Mouse (Mus musculus): ENCODE data around the gene Pcsk7. TPM values are rescaled to one million over a fixed set of nuclear protein-coding genes. Genes with fewer than 3 reads are reported as not detected.

Gene Pcsk7
- polyA plus RNA-seq, 1 experiment from 2014 or later: 23.9 TPM

DNA sequence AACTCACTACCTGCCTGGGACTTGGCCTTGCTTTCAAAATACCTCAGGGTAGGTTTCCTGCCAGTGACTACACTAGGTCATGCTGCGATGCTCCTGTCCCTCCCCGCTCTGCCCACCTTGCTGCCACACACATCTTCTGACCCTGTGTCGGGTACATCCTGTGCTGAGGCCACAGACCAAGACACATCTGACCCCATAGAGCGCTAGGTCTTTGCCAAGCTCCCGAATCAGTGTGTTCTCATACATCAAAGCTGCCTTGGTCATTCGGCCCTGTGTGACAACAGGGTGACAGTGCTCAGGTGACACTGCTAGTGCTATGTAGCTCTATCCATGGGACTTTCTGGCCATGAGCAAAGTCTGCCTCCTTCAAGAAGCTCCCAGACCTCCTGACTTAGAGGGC is 33.5 kb downstream of the Pcsk7 start:
- H3K36me3 ChIP-seq: peaks cover 69% of the 10 kb centered on the region
- peaks cover 14% of the 10 kb centered on the region for H3K27me3 ChIP-seq
- no peak overlapping the region for H3K9ac ChIP-seq (replicated peaks)
- H3K4me1 ChIP-seq (replicated peaks): peaks cover 13% of the 10 kb centered on the region
- H3K4me2 ChIP-seq: no peak overlapping the region
- no peaks in the 10 kb centered on the region for H3K9me3 ChIP-seq
- no peak overlapping the region for H3K4me3 ChIP-seq (replicated peaks)
- ATAC-seq (ENCODE audit: insufficient number of reproducible peaks, insufficient read depth, low FRiP score, low TSS enrichment, low read depth): no peak
- WGBS: 88% methylated on average over 6 of the region's 6 CpGs
- H3K27ac ChIP-seq: no peak overlapping the region

DNA sequence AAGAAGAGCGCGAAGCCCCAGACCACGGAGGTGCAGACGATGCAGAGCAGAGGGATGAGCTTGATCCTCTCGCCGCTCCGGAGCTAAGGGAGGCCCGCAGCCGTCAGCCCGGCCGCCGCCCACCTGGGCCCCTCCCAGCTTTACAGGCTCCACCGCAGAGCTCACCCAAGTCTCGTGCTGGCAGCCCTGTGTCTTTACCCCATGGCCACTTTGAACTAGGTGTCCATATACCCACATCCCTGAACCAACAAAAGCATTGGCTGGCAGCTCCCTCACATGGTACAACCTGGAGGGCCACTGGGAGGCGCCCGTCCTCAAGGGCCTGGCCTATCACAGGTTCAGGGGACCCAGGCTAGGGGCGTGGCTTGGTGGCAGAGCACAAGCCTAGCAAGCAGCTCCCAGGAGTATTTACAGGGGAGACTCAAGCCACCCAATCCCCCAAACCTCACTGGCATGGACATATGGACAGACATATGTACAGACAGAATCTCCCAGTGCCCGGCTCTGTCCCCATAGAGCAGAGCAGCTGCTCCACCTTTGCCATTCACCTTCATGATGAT is 35.1 kb downstream of the Pcsk7 start:
- peaks cover 4% of the 10 kb centered on the region for H3K27me3 ChIP-seq
- H3K4me1 ChIP-seq (replicated peaks): peaks cover under 1% of the 10 kb centered on the region; the same call in 1 of the 2 replicates
- H3K36me3 ChIP-seq: peaks cover 85% of the 10 kb centered on the region
- WGBS: 59% methylated on average over 18 of the region's 18 CpGs
- no peak overlapping the region for H3K27ac ChIP-seq
- no peak overlapping the region for H3K9ac ChIP-seq (replicated peaks)
- no peak for ATAC-seq (ENCODE audit: insufficient number of reproducible peaks, insufficient read depth, low FRiP score, low TSS enrichment, low read depth)
- H3K9me3 ChIP-seq: no peaks in the 10 kb centered on the region
- no peak overlapping the region for H3K4me3 ChIP-seq (replicated peaks)
- no peak overlapping the region for H3K4me2 ChIP-seq

DNA sequence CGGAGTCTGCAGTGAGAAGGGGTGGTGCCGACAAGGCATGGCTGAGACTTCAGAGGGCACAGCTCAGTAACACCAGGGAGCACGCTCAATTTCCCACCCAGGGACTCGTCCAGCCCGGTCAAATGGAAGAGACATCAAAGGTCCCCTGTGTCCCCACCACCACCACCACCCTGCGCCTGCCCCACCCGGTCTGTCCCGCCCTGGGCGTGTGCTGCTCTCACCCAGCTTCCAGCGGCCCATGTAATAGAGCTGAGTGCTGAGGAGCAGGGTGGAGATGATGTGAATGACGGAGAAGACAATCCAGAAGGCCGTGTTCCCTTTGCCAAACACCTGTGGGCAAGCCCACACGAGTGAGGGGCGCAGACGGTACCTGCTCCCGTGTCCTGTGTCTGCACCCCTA is 36.2 kb downstream of the Pcsk7 start:
- no peak for ATAC-seq (ENCODE audit: insufficient number of reproducible peaks, insufficient read depth, low FRiP score, low TSS enrichment, low read depth)
- Histone ChIP-seq H3K4me1 (replicated peaks) (no peaks in the 10 kb centered on the region), H3K27ac (no peak overlapping the region), H3K27me3 (no peaks in the 10 kb centered on the region), H3K36me3 (peaks cover 93% of the 10 kb centered on the region), H3K4me3 (replicated peaks) (no peak overlapping the region), H3K9me3 (no peaks in the 10 kb centered on the region), H3K9ac (replicated peaks) (no peak overlapping the region), H3K4me2 (no peak overlapping the region)
- WGBS: 86% methylated on average over 16 of the region's 16 CpGs

DNA sequence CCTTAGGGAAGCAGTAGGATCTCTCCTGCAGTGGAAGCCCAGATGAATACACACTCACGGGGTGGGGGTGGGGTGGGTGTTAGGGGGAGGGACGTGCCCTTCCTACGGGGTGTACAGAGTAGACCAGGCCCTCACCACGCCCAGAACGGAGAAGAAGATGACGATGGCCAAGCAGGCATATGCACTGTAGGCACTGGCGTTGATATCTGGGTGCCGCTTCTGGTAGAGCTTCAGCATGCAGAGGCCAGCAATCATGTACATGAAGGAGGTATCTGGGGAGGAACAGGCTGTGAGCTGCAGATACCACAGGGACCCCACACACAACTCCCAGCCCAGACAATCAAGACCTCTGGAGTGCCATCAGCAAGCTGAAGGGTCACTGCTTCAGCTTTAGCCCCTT is 36.6 kb downstream of the Pcsk7 start:
- Histone ChIP-seq H3K4me1 (replicated peaks) (no peaks in the 10 kb centered on the region), H3K36me3 (peaks cover 93% of the 10 kb centered on the region)
- WGBS: 94% methylated on average over 8 of the region's 8 CpGs

DNA sequence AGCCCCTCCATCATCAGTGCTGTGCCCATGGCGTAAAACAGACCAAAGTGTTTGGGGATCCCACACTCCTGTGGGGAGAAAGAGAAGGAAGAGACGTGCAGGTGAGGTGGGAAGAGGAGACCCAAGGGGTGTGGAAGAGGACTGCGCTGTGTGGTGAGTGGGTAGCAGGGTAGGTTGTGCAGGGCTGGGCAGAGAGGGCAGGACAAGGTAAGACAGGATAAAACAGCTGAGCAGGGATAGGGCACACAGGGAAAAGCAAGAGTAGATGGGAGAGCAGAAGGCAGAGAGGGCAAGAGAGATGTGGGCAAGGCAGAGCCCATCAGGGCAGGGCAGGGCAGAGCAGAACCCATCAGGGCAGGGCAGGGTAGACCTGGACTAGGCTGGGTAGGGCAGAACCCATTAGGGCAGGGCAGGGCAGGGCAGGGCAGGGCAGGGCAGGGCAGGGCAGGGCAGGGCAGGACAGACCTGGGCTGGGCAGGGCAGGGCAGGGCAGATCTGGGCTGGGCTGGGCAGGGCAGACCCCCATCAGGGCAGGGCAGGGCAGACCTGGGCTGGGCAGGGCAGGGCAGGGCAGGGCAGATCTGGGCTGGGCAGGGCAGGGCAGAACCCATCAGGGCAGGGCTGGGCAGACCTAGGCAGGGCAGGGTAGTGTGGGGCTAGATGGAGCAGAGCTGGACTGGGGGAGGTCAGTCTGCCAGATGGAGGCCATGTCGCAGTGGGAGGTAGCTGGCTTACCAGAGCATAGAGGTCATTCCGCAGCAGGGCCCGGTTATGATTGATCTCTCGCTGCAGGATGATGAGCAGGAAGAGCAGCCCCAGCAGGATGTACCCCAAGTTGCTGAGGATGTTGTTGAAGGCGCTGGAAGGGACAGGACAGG is 37.6 kb downstream of the Pcsk7 start:
- no peak overlapping the region for H3K4me3 ChIP-seq (replicated peaks)
- H3K36me3 ChIP-seq: peaks cover 92% of the 10 kb centered on the region
- WGBS: 92% methylated on average over 8 of the region's 8 CpGs
- no peaks in the 10 kb centered on the region for H3K4me1 ChIP-seq (replicated peaks)
- H3K27ac ChIP-seq: no peak overlapping the region
- H3K27me3 ChIP-seq: no peaks in the 10 kb centered on the region
- H3K9me3 ChIP-seq: no peaks in the 10 kb centered on the region
- no peak for ATAC-seq (ENCODE audit: insufficient number of reproducible peaks, insufficient read depth, low FRiP score, low TSS enrichment, low read depth)
- H3K4me2 ChIP-seq: no peak overlapping the region
- no peak overlapping the region for H3K9ac ChIP-seq (replicated peaks)

More for the DNA sequence above, 36.6 kb downstream of the Pcsk7 start:
- ATAC-seq (ENCODE audit: insufficient number of reproducible peaks, insufficient read depth, low FRiP score, low TSS enrichment, low read depth): no peak
- Histone ChIP-seq H3K27ac (no peak overlapping the region), H3K4me2 (no peak overlapping the region), H3K4me3 (replicated peaks) (no peak overlapping the region), H3K9ac (replicated peaks) (no peak overlapping the region), H3K9me3 (no peaks in the 10 kb centered on the region), H3K27me3 (no peaks in the 10 kb centered on the region)

DNA sequence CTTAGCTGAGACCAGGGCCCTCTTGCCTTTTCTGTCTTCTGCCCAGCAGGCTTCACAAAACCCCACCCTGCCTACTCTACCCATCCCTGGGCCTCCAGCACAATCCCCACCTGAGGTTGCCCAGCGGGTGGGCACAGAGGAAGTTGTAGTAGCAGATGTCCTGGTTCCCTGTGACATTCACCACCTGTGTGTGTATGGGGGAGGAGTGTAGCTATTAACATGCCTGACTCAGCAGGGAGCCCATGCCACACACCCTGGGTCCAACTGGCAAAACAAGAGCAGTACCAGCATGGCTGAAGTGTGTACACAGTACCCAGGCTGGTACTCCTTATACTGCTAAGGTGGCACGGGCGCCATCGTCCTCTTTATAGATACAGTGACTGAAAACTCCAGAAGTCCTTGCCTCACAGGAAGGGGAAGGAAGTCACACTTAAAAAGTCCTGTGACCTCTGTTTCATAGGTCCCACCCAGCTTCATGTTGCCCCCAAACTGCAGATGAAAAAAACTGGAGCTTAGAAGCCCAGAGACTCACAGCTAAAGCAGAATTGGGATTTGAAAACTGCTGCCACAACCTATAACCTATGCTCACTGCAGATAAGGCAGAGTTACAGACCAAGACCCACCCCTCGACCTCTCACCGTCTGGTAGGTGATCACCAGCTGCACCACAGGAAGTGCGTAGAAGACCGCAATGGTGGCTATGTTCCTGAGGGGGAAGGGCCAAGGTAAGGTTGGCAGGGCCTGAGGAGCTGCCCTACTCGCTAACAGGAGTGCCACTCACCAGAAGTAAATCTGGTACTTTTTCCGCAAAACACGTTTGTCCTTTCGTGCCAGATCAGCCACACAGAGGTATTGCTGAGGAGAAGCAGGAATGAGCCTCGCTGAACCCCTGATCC is 38.5 kb downstream of the Pcsk7 start:
- Histone ChIP-seq H3K36me3 (peaks cover 92% of the 10 kb centered on the region), H3K9me3 (no peaks in the 10 kb centered on the region), H3K27ac (no peak overlapping the region), H3K4me3 (replicated peaks) (no peak overlapping the region), H3K4me1 (replicated peaks) (no peaks in the 10 kb centered on the region), H3K27me3 (no peaks in the 10 kb centered on the region), H3K4me2 (no peak overlapping the region), H3K9ac (replicated peaks) (no peak overlapping the region)
- 84% methylated on average over 13 of the region's 13 CpGs for WGBS
- no peak for ATAC-seq (ENCODE audit: insufficient number of reproducible peaks, insufficient read depth, low FRiP score, low TSS enrichment, low read depth)

DNA sequence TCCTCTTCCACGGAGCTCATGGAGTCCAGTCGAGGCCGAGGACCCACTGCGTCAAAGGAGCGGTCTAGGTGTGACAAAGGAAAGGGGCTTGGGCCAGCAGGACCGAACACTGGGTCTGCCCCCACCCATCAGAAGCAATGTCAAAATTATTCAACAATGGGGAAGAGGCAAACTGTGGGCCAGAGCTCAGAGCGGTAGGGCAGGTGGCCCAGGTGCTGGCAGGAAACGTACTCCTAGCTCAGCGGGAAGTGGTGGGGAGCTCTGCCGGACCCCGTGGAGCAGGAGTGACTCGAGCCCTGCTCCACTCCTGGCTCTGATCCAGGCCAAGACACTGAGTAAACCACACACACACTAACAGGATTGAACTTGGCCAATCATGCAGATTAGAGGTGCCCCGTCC is 39.4 kb downstream of the Pcsk7 start:
- Histone ChIP-seq H3K27me3 (no peaks in the 10 kb centered on the region), H3K9me3 (no peaks in the 10 kb centered on the region), H3K4me3 (replicated peaks) (no peak overlapping the region), H3K36me3 (peaks cover 97% of the 10 kb centered on the region), H3K27ac (no peak overlapping the region), H3K4me2 (no peak overlapping the region), H3K4me1 (replicated peaks) (no peaks in the 10 kb centered on the region), H3K9ac (replicated peaks) (no peak overlapping the region)
- WGBS: 88% methylated on average over 13 of the region's 13 CpGs
- ATAC-seq (ENCODE audit: insufficient number of reproducible peaks, insufficient read depth, low FRiP score, low TSS enrichment, low read depth): no peak

DNA sequence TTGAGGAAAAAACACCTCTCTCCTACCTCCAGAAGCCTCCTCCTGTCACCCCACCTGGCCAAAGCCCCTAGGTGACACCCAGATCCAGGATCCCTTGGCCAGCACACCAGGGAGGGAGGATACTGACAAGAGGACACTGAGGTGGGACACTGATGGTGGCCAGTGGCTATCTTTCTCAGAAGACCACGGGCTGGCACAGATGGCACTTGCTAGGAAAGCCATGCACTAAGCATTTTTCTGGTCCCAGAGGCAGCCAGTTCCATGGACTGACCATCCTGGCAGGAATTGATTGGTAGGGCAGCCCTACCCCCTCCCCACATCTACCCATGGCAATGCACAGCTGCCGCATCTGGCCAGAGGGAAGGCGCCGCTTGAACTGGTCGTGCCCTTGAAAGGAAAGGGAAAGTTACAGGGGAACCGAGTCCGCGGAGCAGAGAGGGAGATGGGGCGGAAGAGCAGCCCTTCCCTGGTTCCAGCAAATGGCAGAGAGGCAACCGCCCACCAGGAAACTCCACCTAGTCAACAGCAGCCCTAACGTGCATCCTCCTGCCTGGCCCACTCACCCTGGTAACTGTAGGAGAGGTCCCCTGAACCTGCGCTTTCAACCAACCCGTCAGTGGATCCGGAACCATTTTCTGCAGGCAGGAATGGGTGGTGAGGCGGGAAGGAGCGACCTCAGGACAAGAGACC is 40.0 kb downstream of the Pcsk7 start:
- no peak for ATAC-seq (ENCODE audit: insufficient number of reproducible peaks, insufficient read depth, low FRiP score, low TSS enrichment, low read depth)
- no peaks in the 10 kb centered on the region for H3K9me3 ChIP-seq
- no peak overlapping the region; the same call in 1 of the 2 replicates for H3K9ac ChIP-seq (replicated peaks)
- no peak overlapping the region for H3K4me2 ChIP-seq
- no peaks in the 10 kb centered on the region for H3K4me1 ChIP-seq (replicated peaks)
- peaks cover 95% of the 10 kb centered on the region for H3K36me3 ChIP-seq
- H3K27ac ChIP-seq: no peak overlapping the region
- 85% methylated on average over 16 of the region's 16 CpGs for WGBS
- H3K27me3 ChIP-seq: no peaks in the 10 kb centered on the region
- no peak overlapping the region for H3K4me3 ChIP-seq (replicated peaks)

DNA sequence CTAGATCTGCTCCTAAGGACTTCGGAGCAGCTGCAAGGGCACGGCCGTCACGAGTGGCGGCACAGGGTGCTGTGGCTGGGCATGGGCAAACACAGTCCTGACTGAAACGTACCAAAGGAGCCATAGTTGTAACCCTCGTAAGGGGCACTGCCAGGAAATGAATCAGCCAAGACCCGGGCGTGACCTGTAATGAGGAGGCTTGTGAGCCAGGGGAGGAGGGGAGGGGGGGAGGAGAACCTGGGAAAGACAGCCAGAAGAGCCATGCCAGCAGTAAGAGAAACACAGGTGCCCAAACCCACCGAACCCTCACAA is 40.5 kb downstream of the Pcsk7 start:
- H3K4me2 ChIP-seq: no peak overlapping the region
- ATAC-seq (ENCODE audit: insufficient number of reproducible peaks, insufficient read depth, low FRiP score, low TSS enrichment, low read depth): no peak
- no peak overlapping the region for H3K4me3 ChIP-seq (replicated peaks)
- H3K9me3 ChIP-seq: no peaks in the 10 kb centered on the region
- no peaks in the 10 kb centered on the region for H3K4me1 ChIP-seq (replicated peaks)
- 86% methylated on average over 10 of the region's 10 CpGs for WGBS
- H3K27me3 ChIP-seq: no peaks in the 10 kb centered on the region
- H3K36me3 ChIP-seq: peaks cover 95% of the 10 kb centered on the region
- H3K27ac ChIP-seq: no peak overlapping the region
- no peak overlapping the region for H3K9ac ChIP-seq (replicated peaks)

DNA sequence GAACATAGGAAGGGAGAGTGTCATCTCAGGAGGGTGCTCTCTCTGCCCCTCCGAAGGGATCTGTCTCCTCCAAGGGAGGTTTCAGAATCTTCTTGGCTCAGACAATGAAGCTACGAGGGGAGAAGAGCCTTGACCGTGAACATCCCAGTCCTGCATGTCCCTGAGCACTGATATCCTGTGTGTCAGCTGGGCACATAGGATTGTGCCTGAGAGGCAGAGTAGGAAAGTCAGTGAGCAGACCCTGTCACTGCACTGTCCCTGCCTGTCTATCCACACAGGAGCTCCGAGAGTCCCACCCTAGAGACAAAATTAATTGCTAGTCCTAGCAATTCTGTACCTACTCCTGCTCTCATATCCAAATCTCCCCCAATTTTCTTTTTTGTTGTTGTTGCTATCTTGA is 45.8 kb downstream of the Pcsk7 start:
- peaks cover 23% of the 10 kb centered on the region for H3K4me1 ChIP-seq (replicated peaks)
- no peak overlapping the region for H3K4me3 ChIP-seq (replicated peaks)
- no peak overlapping the region for H3K4me2 ChIP-seq
- WGBS: 94% methylated on average over 4 of the region's 4 CpGs
- ATAC-seq (ENCODE audit: insufficient number of reproducible peaks, insufficient read depth, low FRiP score, low TSS enrichment, low read depth): no peak
- peaks cover 54% of the 10 kb centered on the region for H3K36me3 ChIP-seq
- H3K27me3 ChIP-seq: no peaks in the 10 kb centered on the region
- no peak overlapping the region for H3K27ac ChIP-seq
- H3K9me3 ChIP-seq: no peaks in the 10 kb centered on the region
- H3K9ac ChIP-seq (replicated peaks): no peak overlapping the region

DNA sequence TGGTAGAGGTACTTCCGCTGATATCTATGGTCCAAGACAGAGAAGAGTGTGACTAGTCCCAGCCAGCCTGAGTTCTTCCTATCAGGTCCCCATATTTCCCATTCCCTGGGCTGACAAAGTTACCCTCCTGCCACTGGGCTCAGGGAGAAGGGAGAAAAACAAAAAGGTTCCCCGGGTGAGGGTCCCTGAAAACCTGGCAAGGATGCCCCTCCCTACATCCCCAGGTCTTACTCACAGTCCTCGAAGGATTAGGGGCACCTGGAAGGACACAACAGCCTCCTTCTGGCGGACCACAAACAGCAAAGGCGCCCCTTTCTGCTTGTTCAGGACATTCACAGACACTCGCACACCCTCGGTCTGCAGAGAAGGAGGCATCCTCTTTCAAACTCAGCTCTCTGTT is 46.6 kb downstream of the Pcsk7 start:
- Histone ChIP-seq H3K27ac (no peak overlapping the region), H3K36me3 (peaks cover 48% of the 10 kb centered on the region), H3K4me1 (replicated peaks) (peaks cover 23% of the 10 kb centered on the region), H3K4me2 (peak overlapping the region; percentile 84; the same call in 1 of the 2 replicates), H3K4me3 (replicated peaks) (no peak overlapping the region), H3K27me3 (no peaks in the 10 kb centered on the region), H3K9me3 (no peaks in the 10 kb centered on the region), H3K9ac (replicated peaks) (peak overlapping the region; percentile 94)
- 88% methylated on average over 7 of the region's 7 CpGs for WGBS
- ATAC-seq (ENCODE audit: insufficient number of reproducible peaks, insufficient read depth, low FRiP score, low TSS enrichment, low read depth): no peak

All from limb, embryonic 12.5 days (tissue).